8 mouse cellular contexts compared by ENCODE assay signal in the genomic region with DNA sequence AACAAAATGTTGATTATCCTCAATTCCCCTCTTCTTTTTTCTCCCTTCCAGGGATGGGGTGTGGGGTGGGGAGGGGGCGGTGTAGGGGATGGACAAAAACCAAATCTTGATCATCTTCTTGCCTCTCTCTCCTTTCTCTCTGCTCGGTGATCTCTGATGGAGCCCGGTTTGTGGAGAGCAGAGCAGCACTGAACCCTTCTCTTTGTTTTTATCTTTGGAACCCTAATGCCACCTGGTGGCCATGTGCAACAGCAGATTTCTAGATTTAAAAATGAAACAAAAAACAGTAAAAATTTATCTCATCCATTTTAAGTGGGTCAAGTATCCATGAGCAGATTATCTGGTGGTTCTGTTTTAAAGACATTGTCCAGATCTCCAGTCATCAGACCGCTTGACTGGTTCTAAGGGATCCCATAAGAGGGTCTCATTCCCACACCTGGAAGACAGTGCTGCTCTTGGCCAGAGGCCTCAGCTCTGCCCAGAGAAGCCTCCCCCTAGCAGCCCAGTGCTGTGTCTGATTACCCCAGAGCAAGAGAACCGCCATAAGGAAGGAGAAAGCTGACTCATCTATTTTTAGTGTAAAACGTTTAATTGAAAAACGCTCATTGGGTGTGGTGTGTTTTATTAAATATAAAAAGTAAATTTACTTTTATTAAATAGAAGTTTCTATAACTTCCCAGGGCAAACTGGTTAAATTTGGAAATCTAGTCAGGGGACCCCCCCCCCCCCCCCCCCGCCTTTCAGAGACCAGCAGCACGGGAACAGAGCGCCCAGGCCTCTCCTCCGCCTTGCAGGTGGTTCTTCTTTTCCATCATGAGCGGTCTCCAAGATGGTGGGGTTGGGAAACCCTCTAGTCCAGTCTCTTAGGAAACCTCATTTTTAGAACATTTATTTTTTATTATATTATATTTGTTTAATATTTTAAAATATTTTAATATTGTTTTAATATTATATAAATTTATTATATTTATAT. TPM values are rescaled to one million over a fixed set of nuclear protein-coding genes. Genes with fewer than 3 reads are reported as not detected.
DNase-seq lines count a peak whose midpoint lies in the region; ATAC-seq and TF ChIP-seq lines count a peak whose summit lies in the region.

No protein-coding gene starts in this region.

- peak overlapping the region; percentile 35; the same call in 1 of the 2 replicates for H3K9ac ChIP-seq in ES-Bruce4 (ENCODE audit: low read depth, poor library complexity, severe bottlenecking)
- peak overlapping the region; percentile 32; the same call in 1 of the 2 replicates for H3K9ac ChIP-seq in forebrain, embryonic 15.5 days (replicated peaks)
- H3K9ac ChIP-seq in liver, postnatal 0 days (replicated peaks): no peak overlapping the region
- H3K9ac ChIP-seq in neural tube, embryonic 14.5 days (replicated peaks; ENCODE audit: low read depth, low read length): no peak overlapping the region

- H3K4me3 ChIP-seq in ES-Bruce4 (ENCODE audit: low read depth, low read length): no peak overlapping the region
- H3K4me3 ChIP-seq in forebrain, embryonic 15.5 days: no peak overlapping the region
- H3K4me3 ChIP-seq in liver, postnatal 0 days (ENCODE audit: low read depth, low read length): no peak overlapping the region
- H3K4me3 ChIP-seq in neural tube, embryonic 14.5 days (ENCODE audit: low read depth, low read length): no peak overlapping the region

- peak; percentile 88 for ATAC-seq in forebrain, embryonic 15.5 days (replicated peaks)
- ATAC-seq in liver, postnatal 0 days: peak; percentile 51; the same call in 1 of the 2 replicates
- ATAC-seq in neural tube, embryonic 14.5 days (ENCODE audit: low read depth): peak; percentile 86

- TF ChIP-seq CTCF in ES-Bruce4 (IDR thresholded peaks at IDR 0.05; ENCODE audit: low read depth, low read length): peak; percentile 7
- TF ChIP-seq CTCF in liver, postnatal 0 days (IDR thresholded peaks at IDR 0.05; ENCODE audit: low read depth): peak; percentile 61

- 37% methylated on average over 12 of the region's 12 CpGs for WGBS in forebrain, embryonic 15.5 days
- WGBS in liver, postnatal 0 days (ENCODE audit: insufficient replicate concordance): 39% methylated on average over 12 of the region's 12 CpGs
- 47% methylated on average over 12 of the region's 12 CpGs for WGBS in neural tube, embryonic 14.5 days

- no peak for TF ChIP-seq POLR2A in ES-Bruce4 (IDR thresholded peaks at IDR 0.05; ENCODE audit: insufficient read depth, low read length)

- H3K4me1 ChIP-seq in ES-Bruce4 (ENCODE audit: control insufficient read depth, insufficient read depth, low read length): no peaks in the 10 kb centered on the region
- peaks cover 4% of the 10 kb centered on the region; the same call in 1 of the 2 replicates for H3K4me1 ChIP-seq in forebrain, embryonic 15.5 days
- H3K4me1 ChIP-seq in liver, postnatal 0 days (ENCODE audit: insufficient read depth): 0 out of 2 replicates have a peak, but pooled peaks cover under 1% of the 10 kb centered on the region
- H3K4me1 ChIP-seq in neural tube, embryonic 14.5 days (ENCODE audit: control insufficient read depth, insufficient read depth, low read length): no peaks in the 10 kb centered on the region

- peak; percentile 38 for DNase-seq in 3134 (ENCODE audit: extremely low read depth, insufficient read length, low spot score)
- peak; percentile 46 for DNase-seq in cerebellum, adult 11-12 months
- DNase-seq in kidney, adult 18-20 months: peak; percentile 19
- peak; percentile 29 for DNase-seq in liver, postnatal 0 days
- no peak for DNase-seq in urinary bladder, postnatal 10 days (ENCODE audit: low spot score)

- no peaks in the 10 kb centered on the region for H3K27me3 ChIP-seq in ES-Bruce4 (ENCODE audit: control insufficient read depth, insufficient read depth, low read length, poor library complexity, severe bottlenecking)
- H3K27me3 ChIP-seq in forebrain, embryonic 15.5 days: no peaks in the 10 kb centered on the region
- H3K27me3 ChIP-seq in liver, postnatal 0 days (ENCODE audit: insufficient read depth, low read length): no peaks in the 10 kb centered on the region
- no peaks in the 10 kb centered on the region for H3K27me3 ChIP-seq in neural tube, embryonic 14.5 days (ENCODE audit: control insufficient read depth, insufficient read depth, low read length)

- H3K9me3 ChIP-seq in ES-Bruce4 (replicated peaks; ENCODE audit: control insufficient read depth, insufficient read depth, low read length, poor library complexity, severe bottlenecking): no peaks in the 10 kb centered on the region
- no peaks in the 10 kb centered on the region for H3K9me3 ChIP-seq in forebrain, embryonic 15.5 days
- H3K9me3 ChIP-seq in liver, postnatal 0 days (ENCODE audit: low read length): no peaks in the 10 kb centered on the region
- H3K9me3 ChIP-seq in neural tube, embryonic 14.5 days (ENCODE audit: control insufficient read depth, low read length): no peaks in the 10 kb centered on the region

- no peak for TF ChIP-seq EP300 in ES-Bruce4 (IDR thresholded peaks at IDR 0.05; ENCODE audit: insufficient read depth, low read depth, low read length)
- peak; percentile 25; the same call in 1 of the 2 replicates for TF ChIP-seq EP300 in liver, postnatal 0 days (IDR thresholded peaks at IDR 0.05; ENCODE audit: low read depth)

- no peak overlapping the region for H3K27ac ChIP-seq in ES-Bruce4 (ENCODE audit: insufficient read depth, low read length)
- H3K27ac ChIP-seq in forebrain, embryonic 15.5 days (replicated peaks): peak overlapping the region; percentile 75
- no peak overlapping the region for H3K27ac ChIP-seq in liver, postnatal 0 days (ENCODE audit: low read depth)
- H3K27ac ChIP-seq in neural tube, embryonic 14.5 days (ENCODE audit: low read depth, low read length): peak overlapping the region; percentile 70

- 0 out of 2 replicates have a peak overlapping the region, but pooled peaks have one; percentile 3 for H3K4me2 ChIP-seq in forebrain, embryonic 15.5 days (replicated peaks)
- no peak overlapping the region for H3K4me2 ChIP-seq in liver, postnatal 0 days (ENCODE audit: low read depth, low read length)
- H3K4me2 ChIP-seq in neural tube, embryonic 14.5 days (ENCODE audit: low read depth, low read length): no peak overlapping the region

- no peaks in the 10 kb centered on the region for H3K36me3 ChIP-seq in ES-Bruce4 (ENCODE audit: control insufficient read depth, insufficient read depth, low read length, poor library complexity, severe bottlenecking)
- no peaks in the 10 kb centered on the region for H3K36me3 ChIP-seq in forebrain, embryonic 15.5 days
- H3K36me3 ChIP-seq in liver, postnatal 0 days (replicated peaks; ENCODE audit: insufficient read depth, low read length): no peaks in the 10 kb centered on the region
- H3K36me3 ChIP-seq in neural tube, embryonic 14.5 days (ENCODE audit: control insufficient read depth, insufficient read depth, low read length): no peaks in the 10 kb centered on the region

RNA-seq across cellular contexts. Expression of a gene that starts 5.3 kb away (rescaled TPM):
- 18.5 and 24.0 TPM in 2 replicates for polyA plus RNA-seq in ES-Bruce4 (2011; ENCODE audit: insufficient read depth, insufficient read length, low read depth, missing spikeins)
- polyA plus RNA-seq in forebrain, embryonic 15.5 days (2015; fragmentation: Nextera tagmentation; extraction: Ambion mirVana): 126 and 128 TPM in 2 replicates
- polyA plus RNA-seq in liver, postnatal 0 days (2015; fragmentation: Nextera tagmentation; extraction: Ambion mirVana): 3.2 and 3.9 TPM in 2 replicates
- 98.5 and 117 TPM in 2 replicates for polyA plus RNA-seq in neural tube, embryonic 14.5 days (2014; fragmentation: Nextera tagmentation; extraction: Ambion mirVana)

RNA-seq across cellular contexts. Expression of a gene that starts 36.7 kb away (rescaled TPM):
- 1.6 and 1.8 TPM in 2 replicates for polyA plus RNA-seq in ES-Bruce4 (2011; ENCODE audit: insufficient read depth, insufficient read length, low read depth, missing spikeins)
- 11.5 and 14.2 TPM in 2 replicates for polyA plus RNA-seq in forebrain, embryonic 15.5 days (2015; fragmentation: Nextera tagmentation; extraction: Ambion mirVana)
- 0.46 and 0.78 TPM in 2 replicates for polyA plus RNA-seq in liver, postnatal 0 days (2015; fragmentation: Nextera tagmentation; extraction: Ambion mirVana)
- 12.2 and 13.1 TPM in 2 replicates for polyA plus RNA-seq in neural tube, embryonic 14.5 days (2014; fragmentation: Nextera tagmentation; extraction: Ambion mirVana)

RNA-seq across cellular contexts. Expression of a gene that starts 51.5 kb away (rescaled TPM):
- 13.5 and 16.5 TPM in 2 replicates for polyA plus RNA-seq in ES-Bruce4 (2011; ENCODE audit: insufficient read depth, insufficient read length, low read depth, missing spikeins)
- polyA plus RNA-seq in forebrain, embryonic 15.5 days (2015; fragmentation: Nextera tagmentation; extraction: Ambion mirVana): 15.1 and 16.9 TPM in 2 replicates
- polyA plus RNA-seq in liver, postnatal 0 days (2015; fragmentation: Nextera tagmentation; extraction: Ambion mirVana): 1.7 and 2.2 TPM in 2 replicates
- 17.0 and 22.3 TPM in 2 replicates for polyA plus RNA-seq in neural tube, embryonic 14.5 days (2014; fragmentation: Nextera tagmentation; extraction: Ambion mirVana)

Comparison
In these comparisons a context has a peak if more than half of its experiments do, and no peak if none do; other contexts are left out.
1. H3K27ac ChIP-seq: peak in forebrain, embryonic 15.5 days (single experiment) and neural tube, embryonic 14.5 days (single experiment); none in ES-Bruce4 (single experiment) and liver, postnatal 0 days (single experiment).
2. H3K9ac ChIP-seq: peak in ES-Bruce4 (single experiment) and forebrain, embryonic 15.5 days (single experiment); none in liver, postnatal 0 days (single experiment) and neural tube, embryonic 14.5 days (single experiment).
3. Peak in every context shown above with its lines, with median percentiles within 50 percentile points of each other: ATAC-seq.